Mouse (Mus musculus): Measurements from ENCODE around the gene Olfr1442.

DNA sequence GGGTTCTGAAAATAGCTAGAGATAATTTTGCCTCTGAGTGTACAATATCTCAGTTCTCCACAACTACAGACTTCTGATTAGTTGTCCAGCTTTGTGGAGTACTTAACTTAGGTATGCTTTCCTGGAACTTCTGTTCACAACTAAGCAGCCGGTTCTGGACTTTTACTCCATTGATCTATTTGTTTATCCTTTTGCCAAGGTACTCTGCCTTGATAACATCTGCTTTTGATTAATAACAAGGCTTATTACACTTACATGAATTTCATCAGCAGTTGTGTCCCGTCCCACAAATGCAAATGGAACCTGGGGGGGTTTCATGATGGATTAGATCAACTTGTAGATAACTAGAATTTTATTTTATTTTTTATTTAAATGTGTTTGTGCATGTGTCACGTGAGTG, 33.4 kb upstream of the Olfr1442 start:
- no peak for TF ChIP-seq CTCF (IDR thresholded peaks at IDR 0.05; ENCODE audit: low read depth, low read length)
- no peak for TF ChIP-seq TAL1 (conservative IDR thresholded peaks at IDR 0.05; ENCODE audit: low read depth, low read length)
- no peak for TF ChIP-seq POLR2AphosphoS5 (IDR thresholded peaks at IDR 0.05; ENCODE audit: insufficient replicate concordance, low read depth, low read length)

Data from G1E (cell line).